Mouse (Mus musculus) midbrain, embryonic 13.5 days (tissue): ENCODE data around the gene Fam19a1. TPM values are rescaled to one million over a fixed set of nuclear protein-coding genes. Genes with fewer than 3 reads are reported as not detected.

ENCODE experiments used
- ATAC-seq: fragments of 200-750 bp; cut with Nextera tagmentation; 2 replicates; pipeline ENCODE4 v1.8.0; 2017; ENCODE audit warnings: mild to moderate bottlenecking, moderate TSS enrichment, moderate library complexity
- H3K27ac ChIP-seq: fragments of 300-500 bp; sonication (generic); 2 replicates; pipeline ENCODE4 v1.5.1; 2015; ENCODE audit warnings: inconsistent platforms, mild to moderate bottlenecking, moderate library complexity
- H3K27me3 ChIP-seq: fragments of 300-500 bp; sonication (generic); 2 replicates; pipeline ENCODE4 v1.6.1; 2015; ENCODE audit warnings: mild to moderate bottlenecking, inconsistent platforms
- H3K36me3 ChIP-seq: fragments of 300-500 bp; sonication (generic); 2 replicates; pipeline ENCODE4 v1.6.1; 2015; ENCODE audit warnings: mild to moderate bottlenecking, inconsistent platforms
- H3K4me1 ChIP-seq: fragments of 300-500 bp; sonication (generic); replicated peaks from 2 replicates; pipeline ENCODE4 v1.6.1; 2015; ENCODE audit warnings: inconsistent platforms
- H3K4me2 ChIP-seq: fragments of 300-500 bp; sonication (generic); replicated peaks from 2 replicates; pipeline ENCODE4 v1.6.1; 2015; ENCODE audit warnings: moderate library complexity, mild to moderate bottlenecking, inconsistent platforms
- H3K4me3 ChIP-seq: fragments of 300-500 bp; sonication (generic); replicated peaks from 2 replicates; pipeline ENCODE4 v1.5.1; 2015; ENCODE audit warnings: mild to moderate bottlenecking, inconsistent platforms
- H3K9ac ChIP-seq: fragments of 300-500 bp; sonication (generic); replicated peaks from 2 replicates; pipeline ENCODE4 v1.6.1; 2015; ENCODE audit warnings: mild to moderate bottlenecking, inconsistent platforms
- H3K9me3 ChIP-seq: fragments of 300-500 bp; sonication (generic); 2 replicates; pipeline ENCODE4 v1.6.1; 2016; ENCODE audit warnings: mild to moderate bottlenecking, inconsistent platforms
- WGBS: fragments of 180-500 bp; shearing (Covaris S2); methylation state at CpG from one replicate; pipeline ENCODE4 v1.1.7; 2015; 5-methylcytosine and 5-hydroxymethylcytosine counted together
- polyA plus RNA-seq: library from polyadenylated mRNA; unstranded; fragments of >200 nt; fragmentation: Nextera tagmentation; extraction: Ambion mirVana; gene quantifications from 2 replicates; pipeline ENCODE4 v1.2.1, GENCODE M21; 2015

Fam19a1 gene
- polyA plus RNA-seq, 1 experiment from 2014 or later, result 11.7 TPM

GRCm38 (mm10) chr6:96376773-96377172 is 263.8 kb downstream of the Fam19a1 start:
- 63% methylated on average over 3 of the region's 3 CpGs for WGBS
- no peak overlapping the region for H3K9ac ChIP-seq
- no peaks in the 10 kb centered on the region for H3K9me3 ChIP-seq
- H3K36me3 ChIP-seq, result no peaks in the 10 kb centered on the region
- no peak overlapping the region for H3K4me2 ChIP-seq
- H3K4me3 ChIP-seq, result no peak overlapping the region
- H3K27ac ChIP-seq, result no peak overlapping the region
- ATAC-seq, result no peak
- peaks cover 10% of the 10 kb centered on the region for H3K4me1 ChIP-seq
- H3K27me3 ChIP-seq, result no peaks in the 10 kb centered on the region

GRCm38 (mm10) chr6:96379229-96379628 is 266.3 kb downstream of the Fam19a1 start:
- H3K4me2 ChIP-seq, result no peak overlapping the region
- H3K9me3 ChIP-seq, result no peaks in the 10 kb centered on the region
- WGBS, result 48% methylated on average over 4 of the region's 4 CpGs
- H3K36me3 ChIP-seq, result no peaks in the 10 kb centered on the region
- H3K4me1 ChIP-seq, result no peaks in the 10 kb centered on the region
- no peak overlapping the region for H3K4me3 ChIP-seq
- H3K27ac ChIP-seq, result no peak overlapping the region
- no peak overlapping the region for H3K9ac ChIP-seq
- no peaks in the 10 kb centered on the region for H3K27me3 ChIP-seq
- ATAC-seq, result 0 out of 2 replicates have a peak, but pooled peaks have one; percentile 17

- Histone ChIP-seq H3K4me1 (no peaks in the 10 kb centered on the region), H3K36me3 (no peaks in the 10 kb centered on the region), H3K9ac (no peak overlapping the region), H3K4me2 (no peak overlapping the region), H3K4me3 (no peak overlapping the region), H3K9me3 (no peaks in the 10 kb centered on the region), H3K27me3 (no peaks in the 10 kb centered on the region), H3K27ac (no peak overlapping the region)
- no peak for ATAC-seq
- 49% methylated on average over 1 of the region's 1 CpGs for WGBS
Measured at GRCm38 (mm10) chr6:96384441-96384840, 271.5 kb downstream of the Fam19a1 start.

- no peaks in the 10 kb centered on the region for H3K36me3 ChIP-seq
- no peak overlapping the region for H3K9ac ChIP-seq
- H3K27ac ChIP-seq, result no peak overlapping the region
- no peak for ATAC-seq
- 78% methylated on average over 4 of the region's 4 CpGs for WGBS
- H3K4me3 ChIP-seq, result no peak overlapping the region
- H3K9me3 ChIP-seq, result no peaks in the 10 kb centered on the region
- no peak overlapping the region for H3K4me2 ChIP-seq
- H3K27me3 ChIP-seq, result no peaks in the 10 kb centered on the region
- peaks cover 11% of the 10 kb centered on the region for H3K4me1 ChIP-seq
Measured at GRCm38 (mm10) chr6:96418866-96419265, 305.9 kb downstream of the Fam19a1 start.

GRCm38 (mm10) chr6:96419704-96420382 is 306.9 kb downstream of the Fam19a1 start:
- H3K9ac ChIP-seq, result no peak overlapping the region
- WGBS, result 56% methylated on average over 5 of the region's 5 CpGs
- peaks cover 11% of the 10 kb centered on the region for H3K4me1 ChIP-seq
- H3K4me2 ChIP-seq, result no peak overlapping the region
- no peak overlapping the region for H3K27ac ChIP-seq
- no peak overlapping the region for H3K4me3 ChIP-seq
- H3K36me3 ChIP-seq, result no peaks in the 10 kb centered on the region
- H3K9me3 ChIP-seq, result no peaks in the 10 kb centered on the region
- peak; percentile 20; the same call in 1 of the 2 replicates for ATAC-seq
- no peaks in the 10 kb centered on the region for H3K27me3 ChIP-seq

- ATAC-seq, result peak; percentile 89
- H3K9me3 ChIP-seq, result no peaks in the 10 kb centered on the region
- H3K4me3 ChIP-seq, result no peak overlapping the region
- no peak overlapping the region for H3K27ac ChIP-seq
- H3K27me3 ChIP-seq, result no peaks in the 10 kb centered on the region
- no peaks in the 10 kb centered on the region for H3K36me3 ChIP-seq
- 10% methylated on average over 2 of the region's 2 CpGs for WGBS
- H3K9ac ChIP-seq, result no peak overlapping the region
- H3K4me1 ChIP-seq, result peaks cover 11% of the 10 kb centered on the region
- H3K4me2 ChIP-seq, result no peak overlapping the region
Measured at GRCm38 (mm10) chr6:96420515-96420914, 307.6 kb downstream of the Fam19a1 start.

GRCm38 (mm10) chr6:96429390-96429789 is 316.4 kb downstream of the Fam19a1 start:
- H3K4me1 ChIP-seq, result no peaks in the 10 kb centered on the region; the same call in 1 of the 2 replicates
- no peak overlapping the region for H3K27ac ChIP-seq
- H3K4me2 ChIP-seq, result no peak overlapping the region
- no peak overlapping the region for H3K4me3 ChIP-seq
- no peaks in the 10 kb centered on the region for H3K36me3 ChIP-seq
- H3K9me3 ChIP-seq, result no peaks in the 10 kb centered on the region
- no peak overlapping the region for H3K9ac ChIP-seq
- ATAC-seq, result no peak
- 74% methylated on average over 6 of the region's 6 CpGs for WGBS
- H3K27me3 ChIP-seq, result no peaks in the 10 kb centered on the region

- Histone ChIP-seq H3K36me3 (no peaks in the 10 kb centered on the region), H3K9ac (no peak overlapping the region), H3K4me3 (no peak overlapping the region), H3K27ac (no peak overlapping the region), H3K9me3 (no peaks in the 10 kb centered on the region), H3K4me1 (no peaks in the 10 kb centered on the region; the same call in 1 of the 2 replicates), H3K4me2 (no peak overlapping the region), H3K27me3 (no peaks in the 10 kb centered on the region)
- ATAC-seq, result no peak
- 73% methylated on average over 3 of the region's 3 CpGs for WGBS
Measured at GRCm38 (mm10) chr6:96432397-96432796, 319.4 kb downstream of the Fam19a1 start.

- 83% methylated on average over 1 of the region's 1 CpGs for WGBS
Measured at GRCm38 (mm10) chr6:96433896-96434295, 320.9 kb downstream of the Fam19a1 start.

GRCm38 (mm10) chr6:96435545-96435944 is 322.6 kb downstream of the Fam19a1 start:
- ATAC-seq, result no peak
- H3K9ac ChIP-seq, result no peak overlapping the region
- H3K4me2 ChIP-seq, result no peak overlapping the region
- WGBS, result 90% methylated on average over 2 of the region's 2 CpGs
- no peaks in the 10 kb centered on the region for H3K9me3 ChIP-seq
- no peaks in the 10 kb centered on the region for H3K36me3 ChIP-seq
- no peak overlapping the region for H3K27ac ChIP-seq
- H3K4me1 ChIP-seq, result peaks cover 5% of the 10 kb centered on the region; the same call in 1 of the 2 replicates
- H3K27me3 ChIP-seq, result no peaks in the 10 kb centered on the region
- H3K4me3 ChIP-seq, result no peak overlapping the region

More at GRCm38 (mm10) chr6:96433896-96434295, 320.9 kb downstream of the Fam19a1 start:
- no peak overlapping the region for H3K27ac ChIP-seq
- no peak for ATAC-seq
- H3K27me3 ChIP-seq, result no peaks in the 10 kb centered on the region
- no peak overlapping the region for H3K9ac ChIP-seq
- H3K36me3 ChIP-seq, result no peaks in the 10 kb centered on the region
- H3K4me1 ChIP-seq, result no peaks in the 10 kb centered on the region; the same call in 1 of the 2 replicates
- no peak overlapping the region for H3K4me2 ChIP-seq
- no peak overlapping the region for H3K4me3 ChIP-seq
- H3K9me3 ChIP-seq, result no peaks in the 10 kb centered on the region

- no peaks in the 10 kb centered on the region for H3K27me3 ChIP-seq
- H3K27ac ChIP-seq, result no peak overlapping the region
- peaks cover 5% of the 10 kb centered on the region; the same call in 1 of the 2 replicates for H3K4me1 ChIP-seq
- no peak overlapping the region for H3K4me2 ChIP-seq
- WGBS, result 57% methylated on average over 3 of the region's 3 CpGs
- ATAC-seq, result no peak
- H3K4me3 ChIP-seq, result no peak overlapping the region
- H3K9me3 ChIP-seq, result no peaks in the 10 kb centered on the region
- no peaks in the 10 kb centered on the region for H3K36me3 ChIP-seq
- no peak overlapping the region for H3K9ac ChIP-seq
Measured at GRCm38 (mm10) chr6:96437814-96438213, 324.9 kb downstream of the Fam19a1 start.

GRCm38 (mm10) chr6:96439419-96439818 is 326.5 kb downstream of the Fam19a1 start:
- Histone ChIP-seq H3K4me1 (0 out of 2 replicates have a peak, but pooled peaks cover 5% of the 10 kb centered on the region), H3K4me2 (no peak overlapping the region), H3K36me3 (no peaks in the 10 kb centered on the region), H3K9ac (no peak overlapping the region), H3K9me3 (no peaks in the 10 kb centered on the region), H3K27me3 (no peaks in the 10 kb centered on the region), H3K27ac (no peak overlapping the region), H3K4me3 (no peak overlapping the region)
- ATAC-seq, result no peak
- WGBS, result 77% methylated on average over 2 of the region's 2 CpGs

- Histone ChIP-seq H3K9me3 (no peaks in the 10 kb centered on the region), H3K36me3 (no peaks in the 10 kb centered on the region), H3K4me3 (no peak overlapping the region), H3K27me3 (no peaks in the 10 kb centered on the region), H3K27ac (no peak overlapping the region), H3K4me1 (0 out of 2 replicates have a peak, but pooled peaks cover 5% of the 10 kb centered on the region), H3K4me2 (no peak overlapping the region), H3K9ac (no peak overlapping the region)
- ATAC-seq, result no peak
- 95% methylated on average over 3 of the region's 3 CpGs for WGBS
Measured at GRCm38 (mm10) chr6:96441971-96442370, 329.0 kb downstream of the Fam19a1 start.
